Mouse (Mus musculus) heart, postnatal 0 days (tissue): ENCODE results near the gene Fpr2. TPM values are rescaled to one million over a fixed set of nuclear protein-coding genes. Genes with fewer than 3 reads are reported as not detected.

Experiments used
- ATAC-seq: fragments of 200-750 bp; cut with Nextera tagmentation; 2 replicates; pipeline ENCODE4 v1.8.0; 2017; ENCODE audit warnings: low read depth, moderate number of reproducible peaks, moderate library complexity; ENCODE audit not compliant: insufficient read depth
- DNase-seq: peaks from one replicate; pipeline ENCODE4 v3.0.0-alpha.2; 2016; ENCODE audit warnings: low spot score
- H3K27ac ChIP-seq: fragments of 300-500 bp; sonication (generic); 2 replicates; pipeline ENCODE4 v1.5.1; 2014; ENCODE audit warnings: low read depth, mild to moderate bottlenecking
- H3K27me3 ChIP-seq: fragments of 300-500 bp; sonication (generic); 2 replicates; pipeline ENCODE4 v1.6.1; 2014; ENCODE audit warnings: low read length, mixed read lengths; ENCODE audit not compliant: control insufficient read depth, insufficient read depth
- H3K36me3 ChIP-seq: fragments of 300-500 bp; sonication (generic); replicated peaks from 2 replicates; pipeline ENCODE4 v1.6.1; 2014; ENCODE audit warnings: low read length, mixed read lengths; ENCODE audit not compliant: control insufficient read depth, insufficient read depth
- H3K4me1 ChIP-seq: fragments of 300-500 bp; sonication (generic); 2 replicates; pipeline ENCODE4 v1.6.1; 2014; ENCODE audit warnings: antibody characterized with exemption; ENCODE audit not compliant: control insufficient read depth, insufficient read depth
- H3K4me2 ChIP-seq: fragments of 300-500 bp; sonication (generic); 2 replicates; pipeline ENCODE4 v1.6.1; 2014; ENCODE audit warnings: low read depth, mild to moderate bottlenecking, low read length, moderate library complexity
- H3K4me3 ChIP-seq: fragments of 300-500 bp; sonication (generic); 2 replicates; pipeline ENCODE4 v1.5.1; 2014; ENCODE audit warnings: low read depth, low read length
- H3K9ac ChIP-seq: fragments of 300-500 bp; sonication (generic); replicated peaks from 2 replicates; pipeline ENCODE4 v1.6.1; 2014; ENCODE audit warnings: low read depth, low read length, mixed read lengths
- H3K9me3 ChIP-seq: fragments of 300-500 bp; sonication (generic); replicated peaks from 2 replicates; pipeline ENCODE4 v1.6.1; 2016; ENCODE audit warnings: low read length; ENCODE audit not compliant: control insufficient read depth
- CTCF ChIP-seq: IDR thresholded peaks from 2 replicates; pipeline ENCODE4 v1.5.1; 2016; ENCODE audit warnings: antibody characterized with exemption, control low read depth, low read depth
- EP300 ChIP-seq: IDR thresholded peaks from 2 replicates; pipeline ENCODE4 v1.6.1; 2016; ENCODE audit warnings: antibody characterized with exemption, low read depth
- WGBS: fragments of 180-500 bp; shearing (Covaris S2); extraction: QIAGEN DNeasy Blood & Tissue Kit; methylation state at CpG from one replicate; pipeline ENCODE4 v1.1.7; 2014; 5-methylcytosine and 5-hydroxymethylcytosine counted together
- polyA plus RNA-seq: library from polyadenylated mRNA; unstranded; fragments of >200 nt; fragmentation: Nextera tagmentation; extraction: Ambion mirVana; gene quantifications from 2 replicates; pipeline ENCODE4 v1.2.1, GENCODE M21; 2015
- total RNA-seq: library from RNA; depleted of rRNA; stranded (reverse); fragments of >200 nt; gene quantifications from 2 replicates; pipeline ENCODE4 v1.2.3, GENCODE M21; 2014; ENCODE audit warnings: low replicate concordance

The Fpr2 gene
- total and polyA plus RNA-seq, 2 experiments from 2014 or later, result 0.19 TPM; not detected in 1

GRCm38 (mm10) chr17:17857446-17857845, 30.2 kb upstream of the Fpr2 start:
- H3K27me3 ChIP-seq, result no peaks in the 10 kb centered on the region
- no peaks in the 10 kb centered on the region for H3K4me1 ChIP-seq
- WGBS, result 92% methylated on average over 1 of the region's 1 CpGs
- no peak overlapping the region for H3K9ac ChIP-seq
- H3K27ac ChIP-seq, result no peak overlapping the region
- H3K9me3 ChIP-seq, result no peaks in the 10 kb centered on the region
- no peak overlapping the region for H3K4me2 ChIP-seq
- H3K36me3 ChIP-seq, result no peaks in the 10 kb centered on the region
- DNase-seq (no peak), ATAC-seq (no peak)
- no peak overlapping the region for H3K4me3 ChIP-seq
- TF ChIP-seq EP300 (no peak), CTCF (no peak)

- 83% methylated on average over 3 of the region's 3 CpGs for whole genome bisulfite sequencing
- Histone ChIP-seq H3K27ac (no peak overlapping the region), H3K36me3 (0 out of 2 replicates have a peak, but pooled peaks cover 4% of the 10 kb centered on the region), H3K4me3 (no peak overlapping the region), H3K4me2 (no peak overlapping the region), H3K4me1 (no peaks in the 10 kb centered on the region), H3K27me3 (no peaks in the 10 kb centered on the region), H3K9me3 (no peaks in the 10 kb centered on the region), H3K9ac (no peak overlapping the region)
- ATAC-seq, result no peak
- no peak for DNase-seq
- TF ChIP-seq EP300, result no peak
- TF ChIP-seq CTCF, result peak; percentile 13; the same call in 1 of the 2 replicates
These were observed 27.5 kb upstream of the Fpr2 start for GRCm38 (mm10) chr17:17860110-17860509.

GRCm38 (mm10) chr17:17862360-17862759, 25.3 kb upstream of the Fpr2 start:
- H3K36me3 ChIP-seq, result 0 out of 2 replicates have a peak, but pooled peaks cover 4% of the 10 kb centered on the region
- peak; percentile 29 for DNase-seq
- 31% methylated on average over 1 of the region's 1 CpGs for WGBS

GRCm38 (mm10) chr17:17865168-17865567, 22.5 kb upstream of the Fpr2 start:
- Histone ChIP-seq H3K4me1 (no peaks in the 10 kb centered on the region), H3K4me3 (no peak overlapping the region), H3K27ac (no peak overlapping the region), H3K27me3 (no peaks in the 10 kb centered on the region), H3K9me3 (no peaks in the 10 kb centered on the region), H3K36me3 (0 out of 2 replicates have a peak, but pooled peaks cover 4% of the 10 kb centered on the region), H3K9ac (no peak overlapping the region), H3K4me2 (no peak overlapping the region)
- no peak for DNase-seq
- no peak for ATAC-seq
- 53% methylated on average over 2 of the region's 2 CpGs for WGBS
- no peak for TF ChIP-seq CTCF
- no peak for TF ChIP-seq EP300

More at GRCm38 (mm10) chr17:17862360-17862759, 25.3 kb upstream of the Fpr2 start:
- no peak overlapping the region for H3K27ac ChIP-seq
- no peaks in the 10 kb centered on the region for H3K4me1 ChIP-seq
- no peak overlapping the region for H3K4me2 ChIP-seq
- H3K27me3 ChIP-seq, result no peaks in the 10 kb centered on the region
- no peak for TF ChIP-seq EP300
- TF ChIP-seq CTCF, result no peak
- no peaks in the 10 kb centered on the region for H3K9me3 ChIP-seq
- H3K4me3 ChIP-seq, result no peak overlapping the region
- H3K9ac ChIP-seq, result no peak overlapping the region
- ATAC-seq, result 0 out of 2 replicates have a peak, but pooled peaks have one; percentile 36

- Histone ChIP-seq H3K27ac (no peak overlapping the region), H3K4me1 (no peaks in the 10 kb centered on the region), H3K9ac (no peak overlapping the region), H3K27me3 (no peaks in the 10 kb centered on the region), H3K9me3 (no peaks in the 10 kb centered on the region), H3K36me3 (0 out of 2 replicates have a peak, but pooled peaks cover 4% of the 10 kb centered on the region), H3K4me3 (no peak overlapping the region), H3K4me2 (no peak overlapping the region)
- WGBS, result 82% methylated on average over 11 of the region's 11 CpGs
- TF ChIP-seq EP300, result no peak
- TF ChIP-seq CTCF, result no peak
- no peak for ATAC-seq
- no peak for DNase-seq
These were observed 20.7 kb upstream of the Fpr2 start for GRCm38 (mm10) chr17:17866801-17867469.
